Comparison of ENCODE assay signal across 19 mouse cellular contexts in genomic region chr9:70544831-70545230, GRCm38 (mm10).
"Had no signal": no experiment of that assay in that cellular context is flagged by ENCODE, and none has a peak within 500 bp of the region (broad histone marks: within the 10 kb centered on the region; RNA-seq: fewer than 3 reads in every experiment).

No protein-coding gene starts in this region.

- H3K27me3 ChIP-seq: lung, embryonic 15.5 days; megakaryocyte, embryonic 14.5 days; midbrain, embryonic 12.5 days; midbrain, embryonic 15.5 days; neural tube, embryonic 13.5 days; neural tube, embryonic 15.5 days had no signal

- H3K27ac ChIP-seq: lung, embryonic 15.5 days; macrophage; midbrain, embryonic 12.5 days; midbrain, embryonic 15.5 days; neural tube, embryonic 13.5 days; neural tube, embryonic 15.5 days had no signal

- H3K9me3 ChIP-seq: lung, embryonic 15.5 days; megakaryocyte, embryonic 14.5 days; midbrain, embryonic 12.5 days; midbrain, embryonic 15.5 days; neural tube, embryonic 13.5 days; neural tube, embryonic 15.5 days had no signal

- DNase-seq: lung, adult 2 months; lung, postnatal 14 days; lung, postnatal 36 days; retina, postnatal 1 day; right cerebral cortex, adult 18-20 months; right cerebral cortex, postnatal 25 days; right cerebral cortex, postnatal 4 days; spleen, adult 18-20 months; thymus, adult 18-20 months; thymus, postnatal 14 days; thymus, postnatal 36 days had no signal

- H3K4me3 ChIP-seq: midbrain, embryonic 15.5 days had no signal

- H3K36me3 ChIP-seq: midbrain, embryonic 12.5 days; neural tube, embryonic 13.5 days; neural tube, embryonic 15.5 days had no signal

- H3K9ac ChIP-seq: lung, embryonic 15.5 days; midbrain, embryonic 12.5 days; midbrain, embryonic 15.5 days; neural tube, embryonic 15.5 days had no signal

- ATAC-seq: lung, postnatal 0 days; midbrain, embryonic 15.5 days had no signal
